Mouse (Mus musculus): ENCODE results near the gene Naa20.
A peak's percentile ranks its signal among the peaks of the same experiment; 100 is the strongest.

The Naa20 gene

GRCm38 (mm10) chr2:145950239-145950638, 48.3 kb downstream of the Naa20 start:
- no peak for DNase-seq (ENCODE audit: low read depth, low spot score)

GRCm38 (mm10) chr2:145952726-145953125, 50.8 kb downstream of the Naa20 start:
- no peak for DNase-seq (ENCODE audit: low read depth, low spot score)

GRCm38 (mm10) chr2:145955844-145956243, 53.9 kb downstream of the Naa20 start:
- DNase-seq (ENCODE audit: low read depth, low spot score): no peak

GRCm38 (mm10) chr2:145956318-145956717, 54.4 kb downstream of the Naa20 start:
- no peak for DNase-seq (ENCODE audit: low read depth, low spot score)

GRCm38 (mm10) chr2:145957450-145957849, 55.6 kb downstream of the Naa20 start:
- peak; percentile 45 for DNase-seq (ENCODE audit: low read depth, low spot score)

GRCm38 (mm10) chr2:145958097-145958496, 56.2 kb downstream of the Naa20 start:
- DNase-seq (ENCODE audit: low read depth, low spot score): no peak

- no peak for DNase-seq (ENCODE audit: low read depth, low spot score)
These were observed 56.7 kb downstream of the Naa20 start for GRCm38 (mm10) chr2:145958551-145958950.

- no peak for DNase-seq (ENCODE audit: low read depth, low spot score)
These were observed 60.0 kb downstream of the Naa20 start for GRCm38 (mm10) chr2:145961861-145962260.
